Mouse (Mus musculus): Measurements from ENCODE around the gene Tekt2. TPM values are rescaled to one million over a fixed set of nuclear protein-coding genes. Genes with fewer than 3 reads are reported as not detected.

Tekt2 gene
- total RNA-seq, 2 experiments from 2014 or later, result 0.69 to 0.74 TPM

GRCm38 (mm10) chr4:126309922-126310309 is 15.6 kb downstream of the Tekt2 start:
- intact Hi-C loops (cut with DNase I), result loop anchor here (1.0 kb wide), 3 partner anchors 32 to 129 kb away; no protein-coding TSS in a partner anchor
- DNase-seq, result peak; percentile 87 to 92

- DNase-seq, result peak in 1 of 2 experiments; percentile 54
- intact Hi-C loops (cut with DNase I), result loop anchor here (1.0 kb wide), 1 partner anchor 82 kb away; no protein-coding TSS in a partner anchor
Observed at GRCm38 (mm10) chr4:126309211-126309921, 16.1 kb downstream of the Tekt2 start.

- DNase-seq, result no peak
- intact Hi-C loops (cut with DNase I), result no loop called here
Observed at GRCm38 (mm10) chr4:126306827-126307226, 18.7 kb downstream of the Tekt2 start.

GRCm38 (mm10) chr4:126306058-126306457 is 19.4 kb downstream of the Tekt2 start:
- intact Hi-C loops (cut with DNase I), result no loop called here
- no peak for DNase-seq

- intact Hi-C loops (cut with DNase I), result no loop called here
- DNase-seq, result no peak
Observed at GRCm38 (mm10) chr4:126305428-126305827, 20.1 kb downstream of the Tekt2 start.

- no peak for DNase-seq
- intact Hi-C loops (cut with DNase I), result no loop called here
Observed at GRCm38 (mm10) chr4:126303877-126304276, 21.6 kb downstream of the Tekt2 start.

GRCm38 (mm10) chr4:126301584-126302309 is 23.7 kb downstream of the Tekt2 start:
- no peak for DNase-seq
- intact Hi-C loops (cut with DNase I), result no loop called here

- intact Hi-C loops (cut with DNase I), result no loop called here
- no peak for DNase-seq
Observed at GRCm38 (mm10) chr4:126300916-126301583, 24.4 kb downstream of the Tekt2 start.

- peak; percentile 83 for DNase-seq
- intact Hi-C loops (cut with DNase I), result no loop called here
Observed at GRCm38 (mm10) chr4:126296617-126297101, 28.8 kb downstream of the Tekt2 start.

GRCm38 (mm10) chr4:126295937-126296336 is 29.6 kb downstream of the Tekt2 start:
- no peak for DNase-seq
- intact Hi-C loops (cut with DNase I), result no loop called here

- intact Hi-C loops (cut with DNase I), result no loop called here
- no peak for DNase-seq
Observed at GRCm38 (mm10) chr4:126295152-126295551, 30.3 kb downstream of the Tekt2 start.

GRCm38 (mm10) chr4:126291196-126291595 is 34.3 kb downstream of the Tekt2 start:
- intact Hi-C loops (cut with DNase I), result no loop called here
- no peak for DNase-seq

GRCm38 (mm10) chr4:126290314-126290713 is 35.2 kb downstream of the Tekt2 start:
- DNase-seq, result no peak
- intact Hi-C loops (cut with DNase I), result no loop called here

- peak in 1 of 2 experiments; percentile 23 for DNase-seq
- intact Hi-C loops (cut with DNase I), result no loop called here
Observed at GRCm38 (mm10) chr4:126288085-126288666, 37.3 kb downstream of the Tekt2 start.

GRCm38 (mm10) chr4:126287302-126287995 is 38.0 kb downstream of the Tekt2 start:
- DNase-seq, result peak in 1 of 2 experiments; percentile 34
- intact Hi-C loops (cut with DNase I), result no loop called here

GRCm38 (mm10) chr4:126286492-126286891 is 39.0 kb downstream of the Tekt2 start, which contains the start of gene Col8a2:
Col8a2 (plus strand) TSS chr4:126286793.
- peak in 1 of 2 experiments; percentile 25 for DNase-seq
- intact Hi-C loops (cut with DNase I), result no loop called here

GRCm38 (mm10) chr4:126283582-126283981 is 41.9 kb downstream of the Tekt2 start:
- DNase-seq, result no peak

GRCm38 (mm10) chr4:126281706-126282105 is 43.8 kb downstream of the Tekt2 start:
- no peak for DNase-seq
- intact Hi-C loops (cut with DNase I), result no loop called here

More at GRCm38 (mm10) chr4:126283582-126283981, 41.9 kb downstream of the Tekt2 start:
- intact Hi-C loops (cut with DNase I), result no loop called here

GRCm38 (mm10) chr4:126278961-126279360 is 46.5 kb downstream of the Tekt2 start:
- DNase-seq, result no peak
- intact Hi-C loops (cut with DNase I), result loop anchor here (1.0 kb wide), 1 partner anchor 31 kb away; no protein-coding TSS in a partner anchor

GRCm38 (mm10) chr4:126278565-126278915 is 46.9 kb downstream of the Tekt2 start:
- intact Hi-C loops (cut with DNase I), result loop anchor here (1.0 kb wide), 1 partner anchor 32 kb away; no protein-coding TSS in a partner anchor
- no peak for DNase-seq
